Mouse (Mus musculus) neural tube, embryonic 11.5 days (tissue): ENCODE data around the gene Gtf2f1. TPM values are rescaled to one million over a fixed set of nuclear protein-coding genes. Genes with fewer than 3 reads are reported as not detected.
"Not testable (repeated sequence)": the region's sequence is repeated elsewhere in the genome, so short reads cannot be mapped to it uniquely, and the experiment has no call there.

Experiments used
- ATAC-seq: fragments of 200-750 bp; cut with Nextera tagmentation; 2 replicates; pipeline ENCODE4 v1.8.0; 2017; ENCODE audit warnings: moderate number of reproducible peaks, mild to moderate bottlenecking, moderate TSS enrichment, moderate library complexity; ENCODE audit not compliant: insufficient read depth, low FRiP score, low TSS enrichment
- DNase-seq: peaks from one replicate; pipeline ENCODE4 v3.0.0-alpha.2; 2015; ENCODE audit warnings: low spot score
- H3K27ac ChIP-seq: fragments of 300-500 bp; sonication (generic); 2 replicates; pipeline ENCODE4 v1.5.1; 2014; ENCODE audit warnings: low read depth, mild to moderate bottlenecking, low read length
- H3K27me3 ChIP-seq: fragments of 300-500 bp; sonication (generic); 2 replicates; pipeline ENCODE4 v1.6.1; 2014; ENCODE audit warnings: mild to moderate bottlenecking, low read length, mixed read lengths; ENCODE audit not compliant: control insufficient read depth, insufficient read depth
- H3K36me3 ChIP-seq: fragments of 300-500 bp; sonication (generic); 2 replicates; pipeline ENCODE4 v1.6.1; 2014; ENCODE audit warnings: mild to moderate bottlenecking, low read length, moderate library complexity, mixed read lengths; ENCODE audit not compliant: control insufficient read depth, insufficient read depth
- H3K4me1 ChIP-seq: fragments of 300-500 bp; sonication (generic); 2 replicates; pipeline ENCODE4 v1.6.1; 2014; ENCODE audit warnings: low read length, mixed read lengths; ENCODE audit not compliant: control insufficient read depth, insufficient read depth
- H3K4me2 ChIP-seq: fragments of 300-500 bp; sonication (generic); 2 replicates; pipeline ENCODE4 v1.6.1; 2014; ENCODE audit warnings: low read depth, mild to moderate bottlenecking, moderate library complexity
- H3K4me3 ChIP-seq: fragments of 300-500 bp; sonication (generic); 2 replicates; pipeline ENCODE4 v1.5.1; 2014; ENCODE audit warnings: low read depth, low read length
- H3K9ac ChIP-seq: fragments of 300-500 bp; sonication (generic); 2 replicates; pipeline ENCODE4 v1.6.1; 2014; ENCODE audit warnings: mild to moderate bottlenecking, low read length
- H3K9me3 ChIP-seq: fragments of 300-500 bp; sonication (generic); 2 replicates; pipeline ENCODE4 v1.6.1; 2016; ENCODE audit warnings: low read length; ENCODE audit not compliant: control insufficient read depth
- WGBS: fragments of 180-500 bp; shearing (Covaris S2); extraction: QIAGEN DNeasy Blood & Tissue Kit; methylation state at CpG from one replicate; pipeline ENCODE4 v1.1.7; 2014; 5-methylcytosine and 5-hydroxymethylcytosine counted together
- polyA plus RNA-seq: library from polyadenylated mRNA; unstranded; fragments of >200 nt; fragmentation: Nextera tagmentation; extraction: Ambion mirVana; gene quantifications from 2 replicates; pipeline ENCODE4 v1.2.1, GENCODE M21; 2014

The Gtf2f1 gene
- 78.1 and 85.0 TPM in 2 replicates for polyA plus RNA-seq

- peaks cover 4% of the 10 kb centered on the region for H3K36me3 ChIP-seq
- peak within 1 kb of the TSS; percentile 90 for H3K4me2 ChIP-seq
- WGBS = under 1% methylated on average over 51 of the region's 51 CpGs
- peaks cover 4% of the 10 kb centered on the region for H3K4me1 ChIP-seq
- peak within 1 kb of the TSS; percentile 81 for H3K9ac ChIP-seq
- ATAC-seq (peak; percentile 88), DNase-seq (peak; percentile 99)
- H3K4me3 ChIP-seq = peak within 1 kb of the TSS; percentile 61
- peak within 1 kb of the TSS; percentile 78 for H3K27ac ChIP-seq
- no peaks in the 10 kb centered on the region for H3K9me3 ChIP-seq
- no peaks in the 10 kb centered on the region for H3K27me3 ChIP-seq
Observed at GRCm38 (mm10) chr17:57011236-57012141, at the start of gene Gtf2f1, which contains the start of gene Gm17949. TSS of gene Gtf2f1 (minus strand) at chr17:57011288. TSS of gene Gm17949 (plus strand) at chr17:57011469.

DNA sequence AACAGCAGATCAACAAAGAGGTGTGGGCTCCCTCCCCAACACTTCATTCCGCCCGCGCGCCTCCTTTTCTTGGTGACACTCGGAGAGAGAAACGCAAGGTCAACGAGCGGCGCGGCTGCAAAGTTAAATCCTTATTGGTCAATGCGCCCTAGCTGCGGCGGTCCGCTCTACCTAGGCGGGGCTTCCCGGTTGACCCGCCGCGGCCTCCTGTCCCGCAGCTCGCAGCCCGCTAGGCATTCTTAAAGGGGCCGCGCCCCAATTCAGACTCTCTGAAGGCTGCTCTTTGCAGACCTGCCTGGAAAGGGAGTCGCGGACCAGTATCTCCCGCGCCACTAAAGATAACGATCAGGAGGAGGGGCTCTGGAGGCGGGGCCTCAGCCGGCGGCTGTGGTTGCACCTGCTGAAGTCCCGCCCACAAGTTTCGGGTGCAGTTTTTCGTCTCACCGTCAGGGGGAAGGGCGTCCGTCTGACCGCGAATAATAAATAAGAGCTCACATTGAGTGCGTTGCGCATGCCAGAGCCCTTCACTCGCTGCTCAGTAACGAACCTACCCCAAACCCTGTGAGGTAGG is 49.2 kb upstream of the Gtf2f1 start:
- no peaks in the 10 kb centered on the region for H3K9me3 ChIP-seq
- H3K9ac ChIP-seq = peak overlapping the region; percentile 42
- H3K4me1 ChIP-seq = 0 out of 2 replicates have a peak, but pooled peaks cover 3% of the 10 kb centered on the region
- peaks cover 28% of the 10 kb centered on the region for H3K27me3 ChIP-seq
- 0% methylated on average over 44 of the region's 44 CpGs for WGBS
- H3K27ac ChIP-seq = peak overlapping the region; percentile 56; the same call in 1 of the 2 replicates
- peak overlapping the region; percentile 77 for H3K4me2 ChIP-seq
- DNase-seq (peak; percentile 94), ATAC-seq (peak; percentile 91)
- H3K36me3 ChIP-seq = no peaks in the 10 kb centered on the region
- peak overlapping the region; percentile 71 for H3K4me3 ChIP-seq

DNA sequence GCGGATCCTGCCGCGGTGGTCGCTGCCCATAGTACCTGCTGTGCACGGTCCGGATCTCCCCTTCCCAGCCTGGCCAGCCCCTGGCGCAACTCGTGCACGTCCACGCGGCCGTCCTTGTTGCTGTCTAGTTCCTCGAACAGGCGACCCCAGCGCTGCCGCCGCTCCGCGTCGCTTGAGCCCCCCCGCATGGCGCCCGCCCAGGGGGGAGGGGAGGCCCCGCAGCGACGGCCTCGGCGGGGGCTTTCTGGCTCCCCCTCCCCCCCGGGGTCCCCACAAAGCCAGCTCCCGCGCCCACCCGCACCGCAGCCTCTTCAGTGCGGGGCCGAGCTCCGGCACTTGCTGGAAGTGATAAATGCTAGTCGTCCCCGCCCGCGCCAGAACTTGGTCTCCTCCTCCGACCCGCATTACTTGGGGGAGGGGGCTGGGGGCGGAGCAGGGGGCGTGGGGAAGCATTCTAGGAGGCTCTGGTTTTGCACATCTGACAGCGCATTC is 48.4 kb upstream of the Gtf2f1 start, which contains the start of gene Slc25a23:
Gene Slc25a23 (minus strand): TSS at position 378 of the 492 bp plus-strand sequence.
- ATAC-seq (peak; percentile 76), DNase-seq (peak; percentile 85)
- H3K9ac ChIP-seq = peak within 1 kb of the TSS; percentile 74
- H3K27me3 ChIP-seq = peaks cover 28% of the 10 kb centered on the region
- H3K4me3 ChIP-seq = peak within 1 kb of the TSS; percentile 71
- H3K4me1 ChIP-seq = 0 out of 2 replicates have a peak, but pooled peaks cover 3% of the 10 kb centered on the region
- no peaks in the 10 kb centered on the region for H3K9me3 ChIP-seq
- H3K36me3 ChIP-seq = no peaks in the 10 kb centered on the region
- H3K4me2 ChIP-seq = peak within 1 kb of the TSS; percentile 77
- H3K27ac ChIP-seq = peak within 1 kb of the TSS; percentile 56; the same call in 1 of the 2 replicates
- under 1% methylated on average over 39 of the region's 45 CpGs for WGBS

DNA sequence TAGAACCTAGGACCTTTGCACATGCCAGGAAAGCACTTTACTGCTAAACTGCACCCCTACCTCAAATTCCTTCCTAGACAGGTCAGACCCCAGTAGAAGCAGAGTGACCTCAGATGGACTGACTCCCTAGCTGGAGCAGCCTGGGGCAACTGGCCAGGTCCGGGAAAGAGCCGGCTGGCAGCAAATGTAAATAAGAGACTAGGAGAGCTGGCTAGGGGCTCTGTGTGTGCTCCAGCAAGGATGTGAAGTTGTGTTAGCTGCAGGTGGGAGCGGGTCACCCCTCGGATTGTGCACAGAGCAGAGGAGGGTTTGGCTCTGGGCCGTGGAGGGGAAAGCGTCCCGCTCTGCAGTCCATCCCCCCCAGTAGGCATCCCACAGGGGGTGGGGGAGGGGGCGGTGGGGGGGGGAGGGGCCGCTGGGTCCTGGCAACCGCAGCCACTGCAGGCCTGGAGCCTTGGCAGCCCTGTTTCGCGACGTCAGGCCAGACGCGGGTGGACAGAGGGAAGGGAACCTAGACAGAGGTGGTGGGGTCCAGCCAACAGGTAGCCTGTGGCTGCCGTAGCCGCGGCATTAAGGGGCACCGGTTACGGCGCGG is 47.9 kb upstream of the Gtf2f1 start, which contains the start of gene Crb3:
Gene Crb3 (plus strand): TSS at position 215 of the 595 bp plus-strand sequence.
- ATAC-seq = peak; percentile 17; the same call in 1 of the 2 replicates
- DNase-seq = no peak
- Histone ChIP-seq H3K4me2 (peak within 1 kb of the TSS; percentile 77), H3K27ac (peak within 1 kb of the TSS; percentile 56; the same call in 1 of the 2 replicates), H3K27me3 (peaks cover 28% of the 10 kb centered on the region), H3K9me3 (no peaks in the 10 kb centered on the region), H3K4me1 (0 out of 2 replicates have a peak, but pooled peaks cover 3% of the 10 kb centered on the region), H3K9ac (peak within 1 kb of the TSS; percentile 74), H3K4me3 (peak within 1 kb of the TSS; percentile 71), H3K36me3 (no peaks in the 10 kb centered on the region)
- 0% methylated on average over 16 of the region's 22 CpGs for WGBS

GRCm38 (mm10) chr17:57056246-57056645 is 45.2 kb upstream of the Gtf2f1 start:
- WGBS = 93% methylated on average over 3 of the region's 3 CpGs
- H3K9ac ChIP-seq = no peak overlapping the region
- no peak overlapping the region for H3K4me2 ChIP-seq
- no peaks in the 10 kb centered on the region for H3K9me3 ChIP-seq
- H3K36me3 ChIP-seq = no peaks in the 10 kb centered on the region
- peaks cover 4% of the 10 kb centered on the region for H3K27me3 ChIP-seq
- no peak overlapping the region for H3K27ac ChIP-seq
- DNase-seq (no peak), ATAC-seq (no peak)
- 0 out of 2 replicates have a peak, but pooled peaks cover 3% of the 10 kb centered on the region for H3K4me1 ChIP-seq
- H3K4me3 ChIP-seq = no peak overlapping the region

GRCm38 (mm10) chr17:57051679-57052078 is 40.6 kb upstream of the Gtf2f1 start:
- ATAC-seq, H3K27ac ChIP-seq, H3K4me3 ChIP-seq, H3K9me3 ChIP-seq, DNase-seq, H3K9ac ChIP-seq, H3K36me3 ChIP-seq, H3K4me2 ChIP-seq, H3K4me1 ChIP-seq, H3K27me3 ChIP-seq: not testable (repeated sequence)
- WGBS = 84% methylated on average over 3 of the region's 4 CpGs

DNA sequence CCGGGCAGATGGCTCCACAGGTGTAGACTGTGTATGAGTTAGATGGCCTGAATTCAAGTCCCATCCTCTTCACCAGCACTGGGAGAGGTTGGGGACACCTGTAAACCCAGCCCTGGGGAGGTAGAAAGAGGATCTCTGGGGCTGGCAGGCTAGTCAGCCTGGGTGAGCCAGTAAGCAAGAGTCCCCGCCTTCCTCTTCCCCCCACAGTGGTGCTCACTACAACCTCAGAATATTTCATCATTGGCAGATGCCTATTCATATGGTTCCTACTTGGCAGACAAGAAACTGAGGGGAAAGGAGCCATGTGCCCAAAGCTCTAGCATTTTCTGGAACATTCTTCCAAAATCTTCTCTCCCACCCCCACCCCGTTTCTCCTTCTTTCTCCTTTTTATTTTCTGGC is 37.7 kb upstream of the Gtf2f1 start:
- Histone ChIP-seq H3K4me2 (no peak overlapping the region), H3K9me3 (no peaks in the 10 kb centered on the region), H3K4me3 (no peak overlapping the region), H3K9ac (no peak overlapping the region), H3K36me3 (no peaks in the 10 kb centered on the region), H3K4me1 (no peaks in the 10 kb centered on the region), H3K27me3 (no peaks in the 10 kb centered on the region), H3K27ac (no peak overlapping the region)
- DNase-seq = no peak
- ATAC-seq = no peak
- WGBS = 90% methylated on average over 3 of the region's 3 CpGs

- ATAC-seq = no peak
- H3K36me3 ChIP-seq = no peaks in the 10 kb centered on the region
Observed at GRCm38 (mm10) chr17:57047406-57047805, 36.3 kb upstream of the Gtf2f1 start.

More at GRCm38 (mm10) chr17:57047406-57047805, 36.3 kb upstream of the Gtf2f1 start:
- Histone ChIP-seq H3K27me3 (no peaks in the 10 kb centered on the region), H3K9me3 (no peaks in the 10 kb centered on the region), H3K4me3 (no peak overlapping the region), H3K4me2 (no peak overlapping the region), H3K27ac (no peak overlapping the region), H3K9ac (no peak overlapping the region), H3K4me1 (no peaks in the 10 kb centered on the region)
- DNase-seq = no peak
- WGBS = 32% methylated on average over 5 of the region's 5 CpGs
